Mouse (Mus musculus): Measurements from ENCODE around the gene Uxs1.

The Uxs1 gene

DNA sequence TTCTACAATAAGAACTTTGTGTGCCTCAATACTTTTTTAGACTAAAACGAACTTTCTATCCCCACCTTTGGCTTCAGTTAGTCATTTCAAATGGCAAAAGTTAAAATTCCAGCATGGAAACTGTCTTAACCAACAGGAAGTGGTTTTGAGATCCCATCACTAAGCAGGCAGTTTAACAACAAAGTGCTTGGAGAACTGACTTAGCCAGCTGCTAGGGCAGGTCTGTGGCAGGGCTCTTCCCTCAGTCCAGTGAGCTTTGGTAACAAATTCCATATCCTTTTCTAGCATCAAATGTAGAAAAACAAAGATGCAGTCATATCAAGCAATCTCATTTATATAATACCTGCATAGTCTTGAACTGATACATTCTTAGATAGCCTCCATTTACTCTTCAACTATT lies 105.1 kb downstream of the Uxs1 start:
- no peak for DNase-seq (ENCODE audit: low read depth, low spot score)

DNA sequence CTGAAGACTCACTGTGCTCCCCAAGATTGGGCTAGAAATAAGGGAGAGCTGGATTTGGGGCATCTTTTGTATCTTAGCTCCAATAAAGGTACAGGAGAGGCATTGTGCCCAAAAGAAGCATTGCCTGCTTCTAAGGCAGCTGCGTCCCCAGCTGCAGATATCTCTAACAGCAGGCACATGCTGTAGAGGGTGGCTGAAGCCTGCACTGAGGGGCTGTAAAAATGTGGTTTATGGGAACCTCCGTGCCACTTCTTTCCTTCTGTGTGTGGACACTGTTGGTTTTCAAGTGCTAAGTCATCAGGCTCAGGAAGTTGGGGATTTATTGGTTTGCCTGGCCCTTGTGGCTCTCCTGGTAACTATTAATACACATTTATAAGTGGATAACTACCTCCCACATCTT lies 108.8 kb downstream of the Uxs1 start:
- no peak for DNase-seq (ENCODE audit: low read depth, low spot score)

DNA sequence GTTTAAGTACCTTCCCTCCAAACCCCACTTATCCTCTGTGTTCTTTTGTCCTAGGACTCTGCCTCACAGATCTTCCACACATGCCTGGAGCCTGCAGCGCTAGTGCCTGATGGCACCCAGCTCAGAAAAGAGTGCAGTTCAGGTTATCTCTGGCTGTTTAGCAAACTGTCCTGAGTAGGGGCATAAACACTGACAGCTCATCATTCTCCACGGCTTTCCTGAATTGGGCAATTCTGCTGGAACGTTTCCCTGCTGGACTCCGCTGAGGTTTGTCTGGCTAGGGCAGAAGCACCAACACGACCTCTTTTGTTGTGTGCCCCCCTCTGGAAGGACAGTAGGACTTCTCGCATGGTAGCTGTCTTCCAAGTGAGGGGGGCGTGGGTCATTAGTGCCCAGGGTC lies 109.6 kb downstream of the Uxs1 start:
- no peak for DNase-seq (ENCODE audit: low read depth, low spot score)

DNA sequence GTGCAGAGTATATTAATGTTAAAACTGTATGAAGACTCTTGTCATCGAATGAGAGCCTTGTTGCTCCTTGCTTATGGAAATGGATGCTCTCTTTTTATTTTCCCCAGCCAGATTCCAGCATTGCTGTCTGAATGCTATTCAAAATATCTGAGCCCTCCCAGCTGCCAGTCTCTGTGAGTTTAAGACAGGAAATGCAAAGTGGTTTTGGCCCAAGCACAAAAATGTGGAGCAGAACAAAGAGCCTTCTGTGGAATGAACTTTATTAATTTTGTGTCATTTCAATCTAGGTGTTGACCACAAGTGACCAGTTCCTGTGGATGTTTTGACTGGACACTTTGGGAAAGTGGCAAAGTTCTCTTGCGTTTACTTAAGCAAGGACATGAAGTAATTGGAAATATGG lies 112.8 kb downstream of the Uxs1 start:
- DNase-seq (ENCODE audit: low read depth, low spot score) = no peak

DNA sequence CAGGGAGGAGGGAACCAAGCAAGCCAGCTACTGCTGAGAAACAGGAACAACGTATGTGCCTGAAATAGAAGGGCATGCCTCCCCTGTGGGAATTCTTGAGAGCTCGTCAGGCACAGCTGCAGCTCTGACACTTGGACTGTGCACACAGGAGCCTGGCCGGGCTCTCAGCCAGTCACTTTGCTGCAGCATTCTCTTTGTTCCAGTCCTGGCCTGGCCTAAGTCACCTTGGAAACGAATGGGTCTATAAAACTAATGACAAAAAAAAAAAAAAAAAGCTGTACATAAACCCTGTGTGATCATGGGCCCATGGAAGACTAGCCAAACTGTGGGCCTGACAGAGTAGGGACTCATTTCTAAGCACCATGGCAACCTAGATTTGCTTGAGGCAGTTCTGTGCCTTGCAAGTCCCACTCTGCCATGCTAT lies 129.0 kb downstream of the Uxs1 start:
- no peak for DNase-seq (ENCODE audit: low read depth, low spot score)

All from retina, postnatal 7 days (tissue).